Mouse (Mus musculus): ENCODE data around the gene Bhlhe41. TPM values are rescaled to one million over a fixed set of nuclear protein-coding genes. Genes with fewer than 3 reads are reported as not detected.

Bhlhe41 gene
- polyA plus RNA-seq, 1 experiment from 2014 or later, result 0.45 TPM

DNA sequence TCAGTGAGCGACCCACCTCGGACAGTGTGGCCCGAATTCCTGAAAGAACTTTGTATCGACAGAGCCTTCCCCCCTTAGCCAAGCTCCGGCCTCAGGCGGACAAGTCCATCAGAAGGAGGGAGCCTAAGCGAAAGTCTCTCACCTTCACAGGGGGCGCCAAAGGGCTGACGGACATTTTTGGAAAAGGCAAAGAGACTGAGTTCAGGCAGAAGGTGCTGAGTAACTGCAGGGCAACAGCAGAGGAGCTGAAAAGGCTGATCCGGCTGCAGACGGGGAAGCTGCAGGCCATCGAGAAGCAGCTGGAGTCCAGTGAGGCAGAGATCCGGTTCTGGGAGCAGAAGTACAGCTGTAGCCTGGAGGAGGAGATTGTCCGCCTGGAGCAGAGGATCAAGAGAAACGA lies 50.2 kb downstream of the Bhlhe41 start:
- Histone ChIP-seq H3K9me3 (ENCODE audit: control insufficient read depth, low read length) (no peaks in the 10 kb centered on the region), H3K9ac (ENCODE audit: low read depth, low read length) (no peak overlapping the region), H3K4me1 (replicated peaks; ENCODE audit: control insufficient read depth, insufficient read depth, low read length) (no peaks in the 10 kb centered on the region), H3K4me3 (ENCODE audit: low read depth, low read length) (no peak overlapping the region), H3K27ac (ENCODE audit: low read depth, low read length) (no peak overlapping the region), H3K4me2 (peak overlapping the region; percentile 3; the same call in 1 of the 2 replicates), H3K27me3 (replicated peaks; ENCODE audit: control insufficient read depth, insufficient read depth, low read length) (no peaks in the 10 kb centered on the region), H3K36me3 (ENCODE audit: control insufficient read depth, insufficient read depth, low read length) (no peaks in the 10 kb centered on the region)
- WGBS, result 32% methylated on average over 15 of the region's 15 CpGs
- DNase-seq (ENCODE audit: low spot score), result no peak
- no peak for ATAC-seq (replicated peaks; ENCODE audit: low FRiP score)

DNA sequence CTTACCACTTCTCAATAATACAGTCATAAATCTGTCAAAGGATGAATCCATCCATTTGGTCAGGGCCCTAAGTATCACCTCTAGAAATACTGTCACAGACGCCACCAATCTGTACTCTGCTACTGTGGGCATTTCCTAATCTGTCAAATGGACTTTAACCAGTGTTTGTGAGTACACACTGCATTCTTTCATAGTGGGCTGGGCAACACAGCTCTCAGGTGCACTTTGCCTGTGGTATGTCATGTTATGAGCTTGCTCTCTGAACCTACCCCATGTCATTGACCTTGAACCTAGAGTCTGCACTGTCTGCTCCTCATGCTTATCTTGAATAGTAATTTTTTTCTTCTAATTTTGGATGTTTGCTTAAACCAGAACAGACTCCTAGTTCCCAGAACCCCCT lies 54.2 kb downstream of the Bhlhe41 start:
- 65% methylated on average over 1 of the region's 1 CpGs for WGBS
- Histone ChIP-seq H3K4me3 (ENCODE audit: low read depth, low read length) (no peak overlapping the region), H3K9me3 (ENCODE audit: control insufficient read depth, low read length) (no peaks in the 10 kb centered on the region), H3K27me3 (replicated peaks; ENCODE audit: control insufficient read depth, insufficient read depth, low read length) (no peaks in the 10 kb centered on the region), H3K4me2 (no peak overlapping the region), H3K27ac (ENCODE audit: low read depth, low read length) (no peak overlapping the region), H3K9ac (ENCODE audit: low read depth, low read length) (no peak overlapping the region), H3K36me3 (ENCODE audit: control insufficient read depth, insufficient read depth, low read length) (no peaks in the 10 kb centered on the region), H3K4me1 (replicated peaks; ENCODE audit: control insufficient read depth, insufficient read depth, low read length) (no peaks in the 10 kb centered on the region)
- DNase-seq (ENCODE audit: low spot score), result no peak
- no peak for ATAC-seq (replicated peaks; ENCODE audit: low FRiP score)

DNA sequence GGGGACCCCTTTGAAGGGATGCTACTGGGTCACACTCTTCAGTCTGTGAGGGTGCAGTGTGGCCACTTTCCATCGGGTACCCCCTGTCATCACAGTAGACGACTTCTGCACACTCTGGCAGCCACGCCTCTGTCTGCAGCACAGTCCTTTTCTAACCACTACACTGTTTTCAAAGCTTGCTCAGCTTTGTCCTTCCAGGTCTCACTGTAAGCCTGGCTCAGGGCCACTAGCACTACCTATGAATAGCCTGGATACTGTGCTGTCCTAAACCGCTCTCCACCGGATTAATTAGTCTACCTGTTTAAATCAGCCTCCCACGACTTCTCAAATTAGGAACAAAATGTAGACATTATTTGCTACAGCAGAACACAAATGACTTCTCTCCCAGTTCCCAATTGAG lies 55.3 kb downstream of the Bhlhe41 start:
- Histone ChIP-seq H3K27ac (ENCODE audit: low read depth, low read length) (no peak overlapping the region), H3K4me3 (ENCODE audit: low read depth, low read length) (no peak overlapping the region), H3K4me2 (no peak overlapping the region), H3K4me1 (replicated peaks; ENCODE audit: control insufficient read depth, insufficient read depth, low read length) (no peaks in the 10 kb centered on the region), H3K27me3 (replicated peaks; ENCODE audit: control insufficient read depth, insufficient read depth, low read length) (no peaks in the 10 kb centered on the region), H3K36me3 (ENCODE audit: control insufficient read depth, insufficient read depth, low read length) (no peaks in the 10 kb centered on the region), H3K9me3 (ENCODE audit: control insufficient read depth, low read length) (no peaks in the 10 kb centered on the region), H3K9ac (ENCODE audit: low read depth, low read length) (no peak overlapping the region)
- DNase-seq (ENCODE audit: low spot score) (no peak), ATAC-seq (replicated peaks; ENCODE audit: low FRiP score) (no peak)
- WGBS, result 86% methylated on average over 6 of the region's 6 CpGs

DNA sequence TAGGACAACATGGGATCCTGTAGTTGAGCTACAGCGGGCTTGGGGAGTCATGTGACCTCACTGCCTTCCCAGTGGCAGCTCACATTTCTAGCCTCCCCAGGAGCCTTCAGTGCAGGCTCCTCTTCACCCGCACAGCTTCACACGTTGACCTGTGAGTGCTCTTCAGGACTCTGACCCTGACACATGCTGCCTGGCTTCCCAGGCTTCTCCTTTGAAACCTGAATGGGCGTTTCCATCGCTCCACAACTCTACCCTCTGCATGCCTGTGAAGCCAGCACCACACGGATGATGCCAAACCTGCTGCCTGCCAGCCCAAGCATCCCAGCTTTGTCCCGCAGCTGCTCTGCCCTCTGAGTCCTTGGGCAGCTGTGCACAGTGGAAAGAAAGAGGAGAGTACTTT lies 55.8 kb downstream of the Bhlhe41 start:
- Histone ChIP-seq H3K9ac (ENCODE audit: low read depth, low read length) (no peak overlapping the region), H3K4me1 (replicated peaks; ENCODE audit: control insufficient read depth, insufficient read depth, low read length) (no peaks in the 10 kb centered on the region), H3K27me3 (replicated peaks; ENCODE audit: control insufficient read depth, insufficient read depth, low read length) (no peaks in the 10 kb centered on the region), H3K27ac (ENCODE audit: low read depth, low read length) (no peak overlapping the region), H3K4me2 (no peak overlapping the region), H3K36me3 (ENCODE audit: control insufficient read depth, insufficient read depth, low read length) (no peaks in the 10 kb centered on the region), H3K9me3 (ENCODE audit: control insufficient read depth, low read length) (no peaks in the 10 kb centered on the region), H3K4me3 (ENCODE audit: low read depth, low read length) (no peak overlapping the region)
- ATAC-seq (replicated peaks; ENCODE audit: low FRiP score) (no peak), DNase-seq (ENCODE audit: low spot score) (no peak)
- 85% methylated on average over 7 of the region's 7 CpGs for WGBS

Other genes starting within 250 kb of the Bhlhe41 start
- 0.12 TPM in 1 of 2 replicates, not detected in the other for gene Tuba3b, start 249.8 kb downstream of the Bhlhe41 start, polyA plus RNA-seq (2014; fragmentation: Nextera tagmentation; extraction: Ambion mirVana)
- 2.5 and 4.1 TPM in 2 replicates for gene Rassf8, start 118.8 kb downstream of the Bhlhe41 start, polyA plus RNA-seq (2014; fragmentation: Nextera tagmentation; extraction: Ambion mirVana)
- 2.2 TPM in 2 replicates for gene Sspn, start 66.1 kb upstream of the Bhlhe41 start, polyA plus RNA-seq (2014; fragmentation: Nextera tagmentation; extraction: Ambion mirVana)